ENCODE assay signal across 9 mouse cellular contexts in the genomic region with DNA sequence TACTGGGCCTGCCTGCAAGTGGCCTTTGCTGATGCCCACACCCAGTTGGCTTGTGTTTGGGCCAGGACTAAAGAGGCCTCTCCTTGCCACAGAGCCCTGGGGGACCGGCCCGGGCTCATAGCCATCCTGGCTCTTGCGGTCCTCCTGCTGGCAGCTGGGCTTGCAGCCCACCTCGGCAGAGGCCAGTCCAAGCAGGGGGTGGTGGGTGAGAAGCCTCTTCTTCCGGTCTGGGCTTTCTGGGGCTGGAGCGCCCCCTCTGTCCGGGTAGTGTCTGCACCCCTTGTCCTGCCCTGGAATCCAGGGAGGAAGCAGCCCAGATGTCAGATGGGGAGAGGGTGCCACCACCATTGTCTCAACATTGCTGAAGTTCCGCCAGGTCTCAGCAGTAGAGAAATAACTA. TPM values are rescaled to one million over a fixed set of nuclear protein-coding genes. Genes with fewer than 3 reads are reported as not detected.
DNase-seq lines count a peak whose midpoint lies in the region; ATAC-seq lines count a peak whose summit lies in the region.
"Had no signal": no experiment of that assay in that cellular context is flagged by ENCODE, and none has a peak within 500 bp of the region (broad histone marks: within the 10 kb centered on the region; RNA-seq: fewer than 3 reads in every experiment).

No protein-coding gene starts in this region.

- peaks cover 17% of the 10 kb centered on the region for H3K36me3 ChIP-seq in hindbrain, embryonic 16.5 days (ENCODE audit: control insufficient read depth, insufficient read depth, low read length)
- H3K36me3 ChIP-seq in hindbrain, embryonic 10.5 days = peaks cover 14% of the 10 kb centered on the region
- no peaks in the 10 kb centered on the region for H3K36me3 ChIP-seq in limb, embryonic 10.5 days

- no peak overlapping the region for H3K4me3 ChIP-seq in hindbrain, embryonic 16.5 days (ENCODE audit: low read length)
- no peak overlapping the region for H3K4me3 ChIP-seq in hindbrain, embryonic 10.5 days
- H3K4me3 ChIP-seq in limb, embryonic 10.5 days = no peak overlapping the region

- no peak overlapping the region for H3K27ac ChIP-seq in hindbrain, embryonic 16.5 days (ENCODE audit: low read depth, low read length)
- no peak overlapping the region for H3K27ac ChIP-seq in hindbrain, embryonic 10.5 days
- peak overlapping the region; percentile 57; the same call in 1 of the 2 replicates for H3K27ac ChIP-seq in limb, embryonic 10.5 days

- peaks cover 9% of the 10 kb centered on the region; the same call in 1 of the 2 replicates for H3K4me1 ChIP-seq in hindbrain, embryonic 16.5 days (ENCODE audit: control insufficient read depth, insufficient read depth, low read depth, low read length)
- peaks cover 15% of the 10 kb centered on the region for H3K4me1 ChIP-seq in hindbrain, embryonic 10.5 days (replicated peaks)
- H3K4me1 ChIP-seq in limb, embryonic 10.5 days = peaks cover 27% of the 10 kb centered on the region

- H3K9ac ChIP-seq in hindbrain, embryonic 16.5 days (ENCODE audit: low read depth, low read length) = no peak overlapping the region
- H3K9ac ChIP-seq: lung, embryonic 14.5 days had no signal

- no peaks in the 10 kb centered on the region for H3K27me3 ChIP-seq in hindbrain, embryonic 16.5 days (replicated peaks; ENCODE audit: control insufficient read depth, insufficient read depth, low read length)
- no peaks in the 10 kb centered on the region for H3K27me3 ChIP-seq in hindbrain, embryonic 10.5 days (ENCODE audit: insufficient read depth, poor library complexity, severe bottlenecking)
- peaks cover 58% of the 10 kb centered on the region for H3K27me3 ChIP-seq in limb, embryonic 10.5 days (ENCODE audit: low read depth, poor library complexity, severe bottlenecking)

- WGBS in hindbrain, embryonic 16.5 days = 60% methylated on average over 8 of the region's 8 CpGs
- WGBS in hindbrain, embryonic 10.5 days = 82% methylated on average over 8 of the region's 8 CpGs
- WGBS in limb, embryonic 10.5 days = 75% methylated on average over 8 of the region's 8 CpGs

- peak; percentile 44; the same call in 1 of the 2 replicates for ATAC-seq in hindbrain, embryonic 16.5 days

- no peaks in the 10 kb centered on the region for H3K9me3 ChIP-seq in hindbrain, embryonic 16.5 days (ENCODE audit: control insufficient read depth, low read length)
- H3K9me3 ChIP-seq in hindbrain, embryonic 10.5 days = no peaks in the 10 kb centered on the region
- no peaks in the 10 kb centered on the region for H3K9me3 ChIP-seq in limb, embryonic 10.5 days (replicated peaks)

- H3K4me2 ChIP-seq in hindbrain, embryonic 16.5 days (ENCODE audit: low read length) = no peak overlapping the region
- H3K4me2 ChIP-seq: lung, embryonic 14.5 days had no signal

- no peak for DNase-seq in hindbrain, embryonic 10.5 days (ENCODE audit: low spot score)
- peak; percentile 18 for DNase-seq in ovary, postnatal 36 days (ENCODE audit: low spot score)
- DNase-seq in ovary, adult 18-20 months (ENCODE audit: low spot score) = no peak
- DNase-seq in cerebellum, adult 11-12 months = peak; percentile 85
- DNase-seq in limb, embryonic 10.5 days (ENCODE audit: low spot score) = no peak
- DNase-seq in thymus, postnatal 25 days = no peak
- DNase-seq: kidney, adult 9 months; lung, embryonic 14.5 days had no signal

RNA-seq across cellular contexts. Expression of a gene that starts 58.9 kb away (rescaled TPM):
- 56.5 and 57.7 TPM in 2 replicates for polyA plus RNA-seq in hindbrain, embryonic 16.5 days (2015; fragmentation: Nextera tagmentation; extraction: Ambion mirVana)
- 7.3 and 10.4 TPM in 2 replicates for polyA plus RNA-seq in hindbrain, embryonic 10.5 days (2016; fragmentation: Nextera tagmentation; extraction: Ambion mirVana)
- 1.3 and 2.4 TPM in 2 replicates for polyA plus RNA-seq in limb, embryonic 10.5 days (2016; fragmentation: Nextera tagmentation; extraction: Ambion mirVana)

Comparison
In these comparisons a context has a peak if more than half of its experiments do, and no peak if none do; other contexts are left out.
1. DNase-seq: peak in ovary, postnatal 36 days (single experiment) and cerebellum, adult 11-12 months (single experiment); none in hindbrain, embryonic 10.5 days (single experiment), ovary, adult 18-20 months (single experiment), limb, embryonic 10.5 days (single experiment) and thymus, postnatal 25 days (single experiment).